14 mouse cellular contexts compared by ENCODE assay signal in genomic region chr11:74665631-74666283, GRCm38 (mm10).
"Had no signal": no experiment of that assay in that cellular context is flagged by ENCODE, and none has a peak within 500 bp of the region (broad histone marks: within the 10 kb centered on the region; RNA-seq: fewer than 3 reads in every experiment).

No protein-coding gene starts in this region.

- H3K27me3 ChIP-seq: liver, embryonic 13.5 days; lung, embryonic 15.5 days; megakaryocyte, embryonic 14.5 days; midbrain, embryonic 12.5 days; neural tube, embryonic 15.5 days had no signal

- H3K9me3 ChIP-seq: liver, embryonic 13.5 days; lung, embryonic 15.5 days; megakaryocyte, embryonic 14.5 days; midbrain, embryonic 12.5 days; neural tube, embryonic 15.5 days had no signal

- H3K4me2 ChIP-seq: liver, embryonic 13.5 days; lung, embryonic 15.5 days; midbrain, embryonic 12.5 days; neural tube, embryonic 15.5 days had no signal

- H3K27ac ChIP-seq: left cerebral cortex, adult 2 months; liver, embryonic 13.5 days; lung, embryonic 15.5 days; macrophage; midbrain, embryonic 12.5 days; neural tube, embryonic 15.5 days had no signal

- H3K4me1 ChIP-seq: liver, embryonic 13.5 days; lung, embryonic 15.5 days; midbrain, embryonic 12.5 days; neural tube, embryonic 15.5 days had no signal

- H3K9ac ChIP-seq: liver, embryonic 13.5 days; liver, postnatal 0 days; lung, embryonic 15.5 days; midbrain, embryonic 12.5 days; neural tube, embryonic 15.5 days had no signal

- DNase-seq: kidney, adult 18-20 months; kidney, postnatal 14 days; liver; liver, embryonic 13.5 days; liver, postnatal 0 days; lung, postnatal 14 days; right cerebral cortex, adult 18-20 months; spleen, adult 18-20 months had no signal

- ATAC-seq: liver, postnatal 0 days had no signal

- H3K4me3 ChIP-seq: left cerebral cortex, adult 2 months; liver, embryonic 13.5 days; lung, embryonic 15.5 days; megakaryocyte, embryonic 14.5 days; midbrain, embryonic 12.5 days; neural tube, embryonic 15.5 days had no signal
